Mouse (Mus musculus) gastrocnemius, adult 18-20 months (tissue): ENCODE measurements around the gene Spon1. TPM values are rescaled to one million over a fixed set of nuclear protein-coding genes. Genes with fewer than 3 reads are reported as not detected.

Source experiments
- DNase-seq: peaks from one replicate; pipeline ENCODE4 v3.0.0; 2021; ENCODE audit warnings: low spot score
- total RNA-seq, 2 experiments: library from RNA; stranded (reverse); gene quantifications; 2 replicates each; pipeline ENCODE4 v1.2.3; 2021

Spon1 gene
- total RNA-seq, 2 experiments from 2014 or later = 2.3 to 3.1 TPM

DNA sequence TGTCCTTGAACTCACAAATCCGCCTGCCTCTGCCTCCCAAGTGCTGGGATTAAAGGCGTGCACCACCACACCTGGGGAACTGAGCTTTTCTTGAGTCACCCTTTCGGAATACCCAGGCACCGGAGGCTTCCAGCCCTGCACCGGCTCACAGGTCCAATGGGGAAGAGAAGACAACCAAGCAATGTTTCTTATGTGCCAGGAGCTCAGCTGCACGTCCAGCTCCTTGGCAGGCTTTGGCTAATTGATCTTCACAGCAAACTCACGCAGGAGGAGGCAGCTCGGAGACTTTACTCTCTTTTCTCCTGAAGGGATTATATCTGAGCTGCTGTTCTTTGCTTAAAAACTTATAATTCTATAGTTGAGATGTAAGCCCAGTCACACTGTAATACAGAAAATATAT, 73.6 kb downstream of the Spon1 start:
- no peak for DNase-seq

DNA sequence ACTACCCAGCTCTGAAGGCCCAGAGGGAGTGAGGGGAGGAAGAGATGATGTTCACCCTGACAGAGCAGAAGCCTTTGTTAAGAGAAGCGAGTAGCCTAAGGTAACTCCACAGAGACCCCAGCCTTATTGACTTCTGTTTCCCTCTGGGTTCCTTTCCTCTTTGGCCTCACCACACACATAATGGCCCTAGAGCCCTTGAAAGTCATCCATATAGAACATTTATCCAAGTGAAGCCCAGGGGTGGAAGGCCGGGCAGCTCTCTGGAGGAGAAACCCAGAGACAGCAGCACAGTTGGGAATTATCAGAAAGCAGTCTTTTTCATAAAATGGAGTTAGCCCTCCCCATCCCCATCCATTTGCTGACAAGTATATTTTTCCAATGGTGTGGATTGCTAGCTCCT, 75.7 kb downstream of the Spon1 start:
- no peak for DNase-seq

DNA sequence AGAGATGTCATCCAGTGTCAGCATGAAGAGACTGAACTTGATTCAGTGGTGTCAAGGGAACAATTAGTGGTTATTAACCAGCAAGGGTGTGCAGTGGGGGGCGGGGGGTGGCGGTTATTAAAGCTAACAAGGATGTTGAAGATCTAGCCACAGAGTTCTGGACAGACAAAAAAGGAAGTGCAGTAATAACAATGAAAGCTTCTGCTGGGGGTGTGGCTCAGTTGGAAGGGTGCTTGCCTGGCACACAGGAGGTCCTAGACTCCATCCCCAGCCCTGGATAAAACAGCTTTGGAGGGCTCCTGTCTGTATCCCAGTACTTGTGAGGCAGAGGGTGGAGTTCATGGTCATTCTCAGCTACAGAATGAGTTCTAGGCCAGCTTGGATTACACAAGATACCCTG, 77.4 kb downstream of the Spon1 start:
- DNase-seq = no peak

DNA sequence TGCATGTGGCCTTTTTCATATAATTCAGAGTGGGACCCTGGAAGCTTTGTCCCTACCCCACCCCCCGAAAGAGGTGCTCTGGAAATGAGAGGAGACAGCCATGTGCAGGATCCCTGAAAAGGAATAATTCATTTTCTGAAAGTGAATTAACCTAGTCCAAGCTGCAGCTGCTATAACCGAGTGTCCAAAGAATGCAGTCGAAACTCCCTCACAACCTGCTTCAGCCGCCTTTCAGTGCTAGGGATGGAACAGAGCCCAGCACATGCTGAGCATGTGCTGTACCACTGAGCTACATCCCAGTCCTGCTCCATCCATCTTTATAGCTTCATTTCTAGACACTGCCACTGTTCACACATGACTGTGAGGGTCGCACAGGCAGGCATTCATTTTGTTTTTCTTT, 79.4 kb downstream of the Spon1 start:
- DNase-seq = no peak

DNA sequence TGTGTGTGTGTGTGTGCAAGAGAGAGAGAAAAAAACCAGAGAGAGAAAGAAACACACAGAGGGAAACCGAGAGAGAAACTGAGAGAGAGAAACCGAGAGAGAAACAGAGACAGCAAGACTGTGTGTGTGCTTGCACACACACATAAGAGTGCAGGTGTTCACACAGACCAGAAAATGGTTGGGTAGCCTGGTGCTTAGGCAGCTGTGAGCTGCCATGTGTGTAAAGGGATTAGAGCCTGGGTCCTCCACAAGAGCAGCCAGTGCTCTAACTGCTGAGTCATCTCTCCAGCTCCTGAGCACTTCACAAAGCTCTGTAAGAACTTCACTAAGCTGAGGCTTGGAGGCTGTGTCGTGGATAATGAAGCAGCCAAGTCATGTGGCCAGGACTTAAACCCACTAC, 80.8 kb downstream of the Spon1 start:
- no peak for DNase-seq

DNA sequence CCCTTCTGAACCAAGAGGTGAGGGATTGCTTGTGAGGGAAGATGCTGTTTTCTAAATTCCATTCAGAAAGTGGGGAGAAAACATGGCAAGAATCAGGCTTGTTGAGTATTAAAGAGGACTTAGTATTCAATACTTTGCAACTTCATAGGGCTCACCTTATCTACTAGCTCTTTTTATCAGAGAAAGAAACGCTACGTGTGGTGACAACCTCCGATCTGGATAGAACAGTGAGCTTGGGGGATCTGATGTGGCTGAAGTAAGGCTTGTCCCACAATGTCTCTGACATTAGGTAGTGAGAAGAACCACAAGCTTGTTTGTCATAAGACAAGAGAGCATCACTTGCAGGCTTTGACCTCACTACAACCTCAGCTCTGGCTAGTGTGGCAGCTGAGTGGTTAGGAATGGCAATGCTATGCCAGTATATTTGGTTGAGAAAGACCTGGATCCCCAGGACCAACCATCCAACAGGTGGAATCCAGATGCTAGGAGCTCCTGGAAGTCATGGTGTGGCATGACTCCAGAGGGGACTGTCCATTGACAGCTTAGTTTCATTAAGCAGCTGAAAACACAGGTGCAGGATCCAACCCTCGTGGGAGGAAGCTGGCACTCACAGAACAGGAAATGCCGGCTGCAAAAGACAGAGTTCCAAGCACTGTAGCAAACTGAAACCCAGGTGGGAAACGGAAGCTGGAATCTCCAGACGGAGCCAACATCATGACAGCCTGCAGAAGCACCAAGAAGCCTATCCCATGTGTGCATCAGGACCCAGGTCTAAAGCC, 81.4 kb downstream of the Spon1 start:
- no peak for DNase-seq

DNA sequence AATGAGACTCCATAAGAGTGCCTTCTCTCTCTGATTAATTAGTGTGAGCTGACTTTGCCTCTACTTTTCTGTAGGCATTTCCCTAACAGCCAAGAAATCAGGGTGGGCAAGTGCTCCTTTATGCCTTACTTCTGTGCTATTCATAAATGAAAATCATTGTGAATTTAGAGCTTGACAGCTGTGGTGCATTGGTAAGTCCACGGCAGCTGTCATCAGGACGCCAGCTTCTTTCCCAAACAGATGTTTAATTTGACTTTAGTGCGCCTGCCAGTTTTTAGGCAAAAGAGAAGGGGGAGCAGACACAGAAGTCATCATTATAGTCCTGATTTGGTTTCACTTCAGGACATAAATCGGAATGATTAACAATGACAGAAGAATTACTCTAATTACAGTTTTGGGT, 84.6 kb downstream of the Spon1 start:
- no peak for DNase-seq

DNA sequence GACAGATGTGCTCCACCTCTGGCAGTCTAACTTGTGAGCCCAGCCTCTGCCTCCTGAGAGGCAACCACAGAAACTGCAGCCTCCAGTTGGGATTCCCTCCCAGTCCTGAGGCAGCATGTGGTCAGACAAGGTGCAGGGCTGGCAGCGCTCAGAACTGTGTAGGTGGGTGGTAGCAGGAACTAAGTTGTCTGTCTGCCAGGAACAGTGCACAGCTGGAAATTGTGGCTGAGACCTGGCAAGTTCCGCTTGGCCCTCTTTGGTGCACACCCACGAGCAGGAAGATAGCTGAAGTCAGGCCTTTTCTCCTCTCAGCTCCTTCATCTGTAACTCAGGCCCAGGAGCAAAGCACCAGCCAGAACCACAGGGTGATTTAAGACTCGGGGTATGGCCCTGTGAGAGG, 89.6 kb downstream of the Spon1 start:
- peak; percentile 3 for DNase-seq

DNA sequence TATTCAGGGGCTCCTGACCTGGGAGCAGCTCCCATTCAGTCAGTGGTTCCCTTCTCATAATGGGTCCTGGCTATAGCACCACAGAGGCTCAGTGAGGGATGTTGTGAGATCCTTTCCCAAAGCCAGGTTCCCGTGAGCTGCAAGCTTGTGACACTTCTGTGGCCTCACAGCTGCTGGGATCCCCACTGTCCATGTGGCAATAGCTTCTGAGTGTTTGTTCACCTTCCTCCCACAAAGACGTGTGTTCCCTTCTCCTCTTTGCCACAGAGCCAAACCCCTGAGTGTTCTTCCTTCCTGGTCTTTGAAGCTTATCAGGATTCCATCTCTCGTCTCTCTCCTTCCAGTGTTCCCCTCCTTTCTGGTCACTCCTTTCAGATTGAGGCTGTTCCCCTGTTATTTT, 90.3 kb downstream of the Spon1 start:
- DNase-seq = no peak

DNA sequence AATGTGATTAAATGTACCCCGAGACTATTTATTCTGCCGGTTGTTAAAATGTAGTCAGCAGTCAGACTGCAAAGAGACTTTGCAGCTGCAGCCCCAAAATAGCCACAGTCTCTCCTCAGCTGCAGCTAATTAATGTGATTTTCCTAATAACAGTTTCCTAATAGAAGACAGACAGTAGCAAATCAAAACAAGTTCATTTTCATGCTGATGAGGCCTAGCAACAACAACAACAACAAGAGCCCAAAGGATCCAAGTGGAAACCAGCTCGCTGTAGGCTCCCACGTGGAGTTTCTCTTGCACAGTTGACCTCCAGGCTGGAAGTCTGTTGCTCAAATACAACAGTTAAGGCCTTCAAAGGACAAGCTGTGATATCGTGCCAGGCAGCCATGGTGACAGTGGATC, 93.7 kb downstream of the Spon1 start:
- no peak for DNase-seq

DNA sequence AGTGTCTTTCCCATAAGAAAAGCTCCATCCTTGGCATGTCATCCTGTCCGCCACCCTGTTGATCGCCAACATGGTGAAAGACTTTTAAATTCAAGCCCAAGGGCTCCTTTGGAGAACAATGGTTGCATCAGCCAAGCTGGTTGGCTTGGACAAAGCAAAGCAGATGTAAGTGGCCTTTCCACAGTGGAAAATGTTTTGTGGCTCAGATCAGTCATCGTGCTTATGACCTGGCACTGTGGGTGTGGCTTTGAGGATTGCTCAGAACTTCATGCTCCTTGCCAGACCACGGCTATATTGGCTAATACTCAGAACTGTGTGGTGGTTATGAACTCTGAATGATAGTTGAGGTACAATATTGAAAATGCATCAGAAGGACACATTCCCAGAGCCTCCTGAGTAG, 96.2 kb downstream of the Spon1 start:
- peak; percentile 2 for DNase-seq

DNA sequence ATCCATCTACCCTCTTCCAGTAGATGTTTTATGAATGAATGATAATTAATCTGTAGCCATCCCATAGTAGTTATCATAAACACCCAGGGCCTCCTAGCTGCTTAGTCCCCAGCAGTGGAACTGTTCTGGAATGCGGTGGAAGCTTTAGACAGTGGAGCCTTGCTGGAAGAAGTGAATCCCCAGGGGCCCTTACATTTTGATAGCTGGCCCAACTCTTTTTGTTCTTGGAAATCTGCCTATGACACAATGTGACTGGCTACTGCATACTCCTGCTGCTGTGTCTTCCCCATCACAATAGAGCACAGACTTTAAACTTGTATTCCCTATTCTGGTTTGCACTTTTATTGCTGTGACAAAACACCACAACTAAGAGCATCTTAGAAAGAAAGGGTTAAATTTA, 107.0 kb downstream of the Spon1 start:
- DNase-seq = peak; percentile 23

DNA sequence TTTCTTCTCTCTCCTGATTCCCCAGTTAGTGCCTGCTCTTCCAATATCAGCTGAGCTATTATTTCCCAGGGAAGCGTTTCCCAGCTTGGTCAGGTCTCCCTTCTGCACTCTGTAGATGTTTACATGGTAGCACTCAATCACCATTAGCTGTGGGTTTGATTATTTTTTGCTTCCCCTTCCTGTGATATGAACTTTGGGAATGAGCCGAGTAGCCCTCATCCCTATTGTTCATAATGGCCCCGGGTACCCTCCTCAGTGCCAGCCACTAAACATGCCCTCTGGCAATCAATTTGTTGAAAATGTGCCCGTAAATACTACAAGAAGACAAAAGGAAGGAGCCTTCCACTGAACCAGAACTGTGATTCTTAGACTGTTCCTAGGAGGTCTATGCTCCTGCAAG, 111.7 kb downstream of the Spon1 start:
- no peak for DNase-seq

DNA sequence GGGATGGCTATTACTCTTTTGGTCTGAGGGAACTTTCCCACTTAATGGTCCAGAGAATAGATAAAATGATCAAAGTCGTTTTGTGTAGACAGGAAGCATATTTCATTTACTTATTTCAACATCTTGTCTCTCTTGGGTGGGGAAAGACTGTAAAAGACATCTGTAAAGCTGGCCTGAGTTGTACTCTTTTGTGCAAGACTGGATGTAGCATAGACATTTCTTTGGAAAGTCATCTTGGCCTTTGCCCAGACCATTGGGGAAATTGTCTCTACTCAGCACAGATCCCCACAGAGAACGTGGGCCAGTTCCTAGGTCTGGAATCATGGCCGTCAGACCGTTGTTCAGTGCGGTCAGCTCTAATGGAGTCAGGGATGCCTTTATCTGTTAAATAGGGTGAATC, 112.1 kb downstream of the Spon1 start:
- peak; percentile 24 for DNase-seq

DNA sequence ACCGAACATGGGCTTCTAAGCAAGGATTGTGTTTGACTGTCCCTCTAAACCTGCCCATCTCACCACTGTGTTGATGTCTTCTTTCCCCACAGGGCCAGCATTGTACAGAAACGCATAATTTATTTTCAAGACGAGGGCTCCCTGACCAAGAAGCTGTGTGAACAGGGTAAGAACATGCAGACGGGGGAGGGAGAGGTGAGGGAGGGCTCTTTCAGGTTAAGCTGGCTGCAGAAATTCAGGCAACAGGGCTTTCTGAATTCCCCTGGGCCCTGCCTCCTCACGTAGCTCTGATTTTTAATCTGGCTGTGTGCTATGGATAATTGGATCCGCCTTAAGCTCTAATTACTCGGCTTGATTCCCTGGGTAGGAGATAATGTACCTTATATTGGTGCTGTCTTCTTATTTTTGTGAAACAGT, 113.3 kb downstream of the Spon1 start:
- no peak for DNase-seq

DNA sequence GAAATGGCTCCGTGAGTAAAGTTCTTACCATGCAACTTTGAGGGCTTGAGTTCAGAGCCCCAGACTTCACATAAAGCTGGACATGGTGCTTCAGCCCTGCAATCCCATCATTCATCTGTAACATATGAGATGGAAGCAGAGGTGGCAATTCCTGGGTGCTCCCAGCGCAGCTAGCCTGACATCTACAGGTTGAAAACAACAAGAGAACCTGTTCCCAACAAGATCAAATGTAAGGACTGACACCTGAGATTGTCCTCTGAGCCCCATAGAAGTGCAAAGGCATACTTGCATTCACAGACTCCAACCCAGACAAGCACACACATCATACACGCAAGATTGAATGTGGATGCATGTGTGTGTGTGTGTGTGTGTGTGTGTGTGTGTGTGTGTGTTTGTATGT, 114.2 kb downstream of the Spon1 start:
- no peak for DNase-seq

DNA sequence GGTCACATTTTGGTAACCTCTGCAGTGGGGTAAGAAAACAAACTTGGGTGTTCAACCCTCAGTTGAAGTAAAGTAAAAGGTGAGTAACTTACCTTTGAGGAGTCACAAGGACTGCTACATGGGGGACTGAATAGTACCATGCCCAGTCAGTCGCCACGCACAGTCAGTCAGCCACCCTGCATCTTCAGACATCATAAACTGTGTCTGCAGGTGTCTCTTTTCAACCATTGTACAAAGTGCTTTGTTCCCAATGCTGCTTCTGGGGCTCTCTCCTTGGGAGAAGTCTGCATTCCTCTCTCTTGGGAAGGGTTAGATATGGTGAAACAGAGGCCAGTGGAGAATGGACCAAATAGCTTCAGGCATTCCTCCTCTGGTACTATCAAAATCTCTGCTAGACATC, 125.0 kb downstream of the Spon1 start:
- no peak for DNase-seq

DNA sequence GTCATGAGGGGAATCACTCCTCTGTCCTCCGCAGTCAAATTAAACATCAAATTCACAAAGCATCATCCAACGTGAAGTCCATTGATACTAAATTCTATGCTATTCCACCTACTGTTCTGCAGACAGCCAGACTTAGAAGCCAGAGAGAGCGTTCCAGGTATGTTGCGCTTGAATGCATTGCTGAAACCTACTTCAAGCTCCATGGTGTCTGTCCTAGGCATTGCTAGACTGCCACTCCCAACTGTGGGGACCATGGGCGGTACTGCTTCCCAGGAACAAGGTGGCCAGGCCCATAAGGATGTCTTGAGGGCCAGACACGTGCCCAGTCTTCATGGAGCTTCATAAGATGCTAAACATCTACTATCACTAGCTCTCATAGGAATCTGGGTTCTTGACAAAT, 125.7 kb downstream of the Spon1 start:
- DNase-seq = no peak

DNA sequence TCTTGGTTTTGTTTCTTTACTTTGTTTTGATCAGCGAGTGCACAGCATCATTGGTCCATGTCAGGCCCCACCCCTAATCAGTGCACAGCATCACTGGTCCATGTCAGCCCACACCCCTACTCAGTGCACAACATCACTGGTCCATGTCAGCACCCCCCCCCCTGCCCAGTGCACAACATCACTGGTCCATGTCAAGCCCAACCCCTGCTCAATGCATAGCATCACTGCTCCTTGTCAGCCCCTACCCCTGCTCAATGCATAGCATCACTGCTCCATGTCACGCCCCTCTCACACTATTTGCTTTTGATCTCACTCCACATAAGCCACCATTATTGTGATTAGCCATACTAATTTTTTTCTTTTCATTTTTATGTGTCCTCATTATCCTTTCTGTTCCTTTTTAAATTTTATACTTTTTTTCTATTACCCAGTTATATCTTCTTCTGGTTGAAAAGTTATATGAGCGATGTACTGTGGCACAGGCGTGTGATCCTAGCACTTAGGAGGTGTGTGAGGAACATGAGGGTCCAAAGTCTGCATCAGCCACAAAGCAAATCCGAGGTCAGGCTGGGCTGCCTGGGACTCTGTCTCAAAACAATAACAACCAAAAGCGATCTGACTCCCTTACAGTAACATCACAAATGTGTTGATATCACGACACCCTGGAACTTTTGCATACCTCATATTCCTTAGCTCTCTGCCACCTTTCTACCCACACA, 128.3 kb downstream of the Spon1 start:
- DNase-seq = no peak

DNA sequence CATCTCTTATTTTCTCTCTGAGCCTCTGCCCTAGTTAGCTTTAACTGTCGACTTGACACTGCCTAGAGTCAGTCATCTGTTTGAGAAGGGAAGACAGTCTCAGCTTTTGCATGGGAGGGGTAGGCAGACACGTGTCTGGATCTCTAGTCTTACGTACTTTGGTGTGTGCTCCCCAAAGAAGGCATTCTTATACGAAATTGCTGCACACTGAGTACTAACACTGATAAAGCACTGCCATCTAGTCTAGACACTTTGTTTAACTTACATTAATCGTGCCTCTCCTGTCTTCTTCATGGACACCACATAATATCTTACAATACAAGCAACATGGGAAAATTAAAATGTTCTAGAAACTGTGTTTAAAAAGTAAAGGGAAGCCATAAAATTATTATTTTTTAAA, 129.5 kb downstream of the Spon1 start:
- DNase-seq = no peak

DNA sequence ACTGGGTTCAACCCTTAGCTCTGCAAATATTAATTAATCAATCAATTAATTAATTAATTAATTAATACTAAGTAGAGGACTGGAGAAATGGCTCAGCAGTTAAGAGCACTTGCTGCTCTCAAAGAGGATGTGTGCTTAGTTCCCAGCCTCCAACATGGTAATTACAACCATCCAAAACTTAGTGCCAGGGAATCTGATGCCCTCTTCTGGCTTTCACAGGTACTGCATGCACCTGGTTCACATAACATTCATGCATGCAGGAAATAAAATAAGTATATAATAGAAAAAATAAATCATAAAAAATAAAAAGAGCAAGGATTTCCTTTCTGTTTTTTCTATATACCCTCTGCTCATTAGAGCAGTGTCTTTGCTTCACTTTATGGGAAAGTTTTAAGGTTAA, 132.6 kb downstream of the Spon1 start:
- no peak for DNase-seq

DNA sequence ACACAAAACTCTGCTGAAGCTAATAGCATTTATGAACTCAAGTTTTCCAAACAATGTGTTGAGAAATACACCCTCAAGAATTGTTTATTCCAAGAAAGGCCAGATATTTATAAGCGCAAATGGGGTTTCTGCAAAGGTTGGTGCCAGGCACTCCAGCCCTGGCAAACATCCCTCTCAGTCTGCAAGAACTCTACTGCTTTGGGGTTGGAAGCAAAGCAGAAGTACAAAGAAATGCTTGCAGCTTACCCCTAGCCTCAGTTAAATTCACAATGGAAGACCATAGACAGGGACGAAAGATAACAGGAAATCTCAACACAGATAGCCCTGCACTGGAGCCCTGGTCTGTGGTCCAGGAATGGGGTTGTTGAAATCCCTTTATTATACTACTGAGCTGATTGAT, 135.7 kb downstream of the Spon1 start:
- DNase-seq = no peak

DNA sequence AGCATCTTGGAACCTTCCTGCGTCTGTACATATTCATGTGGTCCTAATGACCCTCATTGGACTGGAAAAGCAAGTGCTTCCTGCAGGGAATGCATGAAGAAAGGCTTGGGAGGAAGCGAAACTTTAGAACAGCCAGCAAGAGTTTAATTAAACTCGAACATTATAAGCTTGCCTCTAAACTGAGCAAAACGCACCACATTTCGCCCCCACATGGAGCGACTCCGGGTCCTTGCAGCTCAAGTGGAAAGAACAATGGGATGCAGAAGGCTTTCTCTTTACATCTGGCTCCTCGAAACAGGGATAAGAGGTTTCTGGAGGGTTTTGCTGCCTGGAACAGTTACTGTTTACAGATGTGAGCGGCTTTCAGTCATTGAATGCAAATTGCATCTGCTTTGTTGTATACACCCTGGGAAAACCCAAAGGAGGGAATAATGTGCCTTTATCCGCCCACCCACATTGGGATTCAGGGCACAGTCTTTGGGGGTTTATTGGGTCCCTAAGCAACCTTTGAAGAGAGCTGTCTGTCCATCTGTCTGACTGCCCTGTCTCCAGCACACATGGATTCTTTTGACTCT, 136.2 kb downstream of the Spon1 start:
- DNase-seq = no peak
